Mouse (Mus musculus) cortical plate, adult 2 months (tissue): ENCODE results near the gene Dtd1. TPM values are rescaled to one million over a fixed set of nuclear protein-coding genes. Genes with fewer than 3 reads are reported as not detected.

Experiments
- H3K27ac ChIP-seq: fragments of 200-500 bp; 2 replicates; pipeline ENCODE4 v1.5.1; 2012; ENCODE audit warnings: low read length, control low read depth, inconsistent platforms; ENCODE audit not compliant: insufficient read depth
- H3K4me1 ChIP-seq: fragments of 200-500 bp; 2 replicates; pipeline ENCODE4 v1.6.1; 2011; ENCODE audit warnings: low read length; ENCODE audit not compliant: control insufficient read depth, insufficient read depth
- H3K4me3 ChIP-seq: fragments of 200-500 bp; 2 replicates; pipeline ENCODE4 v1.5.1; 2011; ENCODE audit warnings: mild to moderate bottlenecking, low read length, control low read depth; ENCODE audit not compliant: insufficient read depth
- CTCF ChIP-seq: fragments of 200-500 bp; IDR thresholded peaks from 2 replicates; pipeline ENCODE4 v1.5.1; 2011; ENCODE audit warnings: mild to moderate bottlenecking, control low read depth, low read length; ENCODE audit not compliant: insufficient read depth; ENCODE audit errors: extremely low read depth
- POLR2A ChIP-seq: fragments of 200-500 bp; IDR thresholded peaks from 2 replicates; pipeline ENCODE4 v1.6.1; 2011; ENCODE audit warnings: mild to moderate bottlenecking, low read length, control low read depth; ENCODE audit not compliant: insufficient read depth; ENCODE audit errors: extremely low read depth
- polyA plus RNA-seq: library from polyadenylated mRNA; depleted of rRNA; stranded (reverse); fragments of >200 nt; gene quantifications from 2 replicates; pipeline ENCODE4 v1.2.3, GENCODE M21; 2012

Gene Dtd1
- polyA plus RNA-seq, 1 experiment: 61.9 TPM

GRCm38 (mm10) chr2:144709285-144709684 lies 109.6 kb downstream of the Dtd1 start:
- H3K27ac ChIP-seq: no peak overlapping the region
- no peaks in the 10 kb centered on the region for H3K4me1 ChIP-seq
- no peak overlapping the region for H3K4me3 ChIP-seq
- TF ChIP-seq CTCF: no peak
- no peak for TF ChIP-seq POLR2A

GRCm38 (mm10) chr2:144709704-144710103 lies 110.0 kb downstream of the Dtd1 start:
- H3K27ac ChIP-seq: no peak overlapping the region
- no peak overlapping the region for H3K4me3 ChIP-seq
- H3K4me1 ChIP-seq: no peaks in the 10 kb centered on the region
- TF ChIP-seq CTCF (no peak), POLR2A (no peak)

- no peak overlapping the region for H3K4me3 ChIP-seq
- TF ChIP-seq POLR2A (no peak), CTCF (no peak)
- no peaks in the 10 kb centered on the region for H3K4me1 ChIP-seq
- no peak overlapping the region for H3K27ac ChIP-seq
These were observed 114.9 kb downstream of the Dtd1 start for GRCm38 (mm10) chr2:144714596-144714995.

- TF ChIP-seq CTCF (no peak), POLR2A (no peak)
- H3K4me1 ChIP-seq: no peaks in the 10 kb centered on the region
- no peak overlapping the region for H3K27ac ChIP-seq
- H3K4me3 ChIP-seq: no peak overlapping the region
These were observed 115.6 kb downstream of the Dtd1 start for GRCm38 (mm10) chr2:144715211-144715768.

- H3K4me1 ChIP-seq: no peaks in the 10 kb centered on the region
- no peak for TF ChIP-seq POLR2A
- no peak for TF ChIP-seq CTCF
- no peak overlapping the region for H3K27ac ChIP-seq
- H3K4me3 ChIP-seq: no peak overlapping the region
These were observed 116.6 kb downstream of the Dtd1 start for GRCm38 (mm10) chr2:144716248-144716647.

- Histone ChIP-seq H3K27ac (no peak overlapping the region), H3K4me1 (no peaks in the 10 kb centered on the region), H3K4me3 (no peak overlapping the region)
- TF ChIP-seq POLR2A (no peak), CTCF (no peak)
These were observed 118.6 kb downstream of the Dtd1 start for GRCm38 (mm10) chr2:144718273-144718672.

GRCm38 (mm10) chr2:144719294-144719693 lies 119.6 kb downstream of the Dtd1 start:
- H3K27ac ChIP-seq: no peak overlapping the region
- H3K4me3 ChIP-seq: no peak overlapping the region
- TF ChIP-seq CTCF (no peak), POLR2A (no peak)

GRCm38 (mm10) chr2:144719718-144720117 lies 120.0 kb downstream of the Dtd1 start:
- no peak overlapping the region for H3K27ac ChIP-seq
- no peak for TF ChIP-seq CTCF
- no peak for TF ChIP-seq POLR2A
- H3K4me3 ChIP-seq: no peak overlapping the region
- H3K4me1 ChIP-seq: peaks cover 2% of the 10 kb centered on the region; the same call in 1 of the 2 replicates

More at GRCm38 (mm10) chr2:144719294-144719693, 119.6 kb downstream of the Dtd1 start:
- H3K4me1 ChIP-seq: peaks cover 2% of the 10 kb centered on the region; the same call in 1 of the 2 replicates

GRCm38 (mm10) chr2:144720407-144720959 lies 120.8 kb downstream of the Dtd1 start:
- Histone ChIP-seq H3K27ac (no peak overlapping the region), H3K4me3 (no peak overlapping the region), H3K4me1 (peaks cover 2% of the 10 kb centered on the region; the same call in 1 of the 2 replicates)
- TF ChIP-seq POLR2A (no peak), CTCF (no peak)

GRCm38 (mm10) chr2:144724679-144725078 lies 125.0 kb downstream of the Dtd1 start:
- TF ChIP-seq POLR2A: no peak
- peak; percentile 47 for TF ChIP-seq CTCF
- no peak overlapping the region for H3K4me3 ChIP-seq
- H3K27ac ChIP-seq: no peak overlapping the region
- peaks cover 2% of the 10 kb centered on the region; the same call in 1 of the 2 replicates for H3K4me1 ChIP-seq
